Mouse (Mus musculus): Measurements from ENCODE around the gene Mme.

Gene Mme

GRCm38 (mm10) chr3:63241099-63241587 lies at the start of gene Mme:
Gene Mme, plus strand, starts transcription at chr3:63241537.
- DNase-seq (ENCODE audit: low read depth, low spot score) = no peak

DNA sequence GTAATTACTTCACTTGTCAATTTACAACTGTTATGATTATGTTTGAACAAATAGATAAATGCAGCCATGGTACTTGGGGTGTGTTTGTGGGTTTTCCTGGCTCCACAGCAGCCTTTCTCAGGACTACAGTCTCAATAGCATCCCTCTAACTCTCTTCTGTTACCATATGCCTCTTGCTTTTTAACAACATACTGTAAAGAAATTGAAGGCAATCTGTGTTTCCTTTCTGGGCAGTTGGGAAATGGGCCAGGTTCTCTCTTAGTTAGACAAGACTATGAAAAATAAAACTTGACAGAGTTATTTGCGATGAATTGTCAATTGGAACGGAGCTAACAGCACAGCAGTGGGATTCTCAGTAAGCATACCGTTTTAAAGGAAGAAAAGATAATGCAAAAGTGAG lies 44.8 kb upstream of the Mme start:
- DNase-seq (ENCODE audit: low read depth, low spot score) = peak; percentile 51

- no peak for DNase-seq (ENCODE audit: low read depth, low spot score)
Measured at GRCm38 (mm10) chr3:63198026-63198425, 43.3 kb upstream of the Mme start.

GRCm38 (mm10) chr3:63221867-63222591 lies 19.3 kb upstream of the Mme start:
- DNase-seq (ENCODE audit: low read depth, low spot score) = no peak

GRCm38 (mm10) chr3:63223676-63224075 lies 17.7 kb upstream of the Mme start:
- DNase-seq (ENCODE audit: low read depth, low spot score) = no peak

DNA sequence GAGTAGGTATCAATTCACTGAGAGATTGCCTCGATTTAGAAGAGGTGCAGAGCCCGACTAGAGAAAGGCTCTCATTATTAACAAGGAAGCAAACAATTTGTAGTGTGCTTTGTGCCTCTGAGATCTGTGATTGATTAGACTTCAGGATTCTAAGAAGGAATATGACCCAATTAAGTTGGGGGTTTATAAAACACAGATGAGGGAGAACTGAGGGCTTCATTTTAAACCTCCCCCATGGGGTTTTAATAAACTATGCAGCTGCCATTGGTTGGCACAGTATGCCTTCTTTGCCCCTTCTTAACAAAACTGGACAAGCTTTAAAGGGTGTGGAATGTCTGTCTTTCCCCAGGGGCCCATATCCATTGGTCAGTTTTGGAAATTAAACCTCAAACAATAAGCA lies 5.4 kb upstream of the Mme start:
- no peak for DNase-seq (ENCODE audit: low read depth, low spot score)

- DNase-seq (ENCODE audit: low read depth, low spot score) = no peak
Measured at GRCm38 (mm10) chr3:63243721-63244120, 2.4 kb downstream of the Mme start.

- no peak for DNase-seq (ENCODE audit: low read depth, low spot score)
Measured at GRCm38 (mm10) chr3:63272091-63272490, 30.8 kb downstream of the Mme start.

GRCm38 (mm10) chr3:63294316-63294715 lies 53.0 kb downstream of the Mme start:
- DNase-seq (ENCODE audit: low read depth, low spot score) = no peak

DNA sequence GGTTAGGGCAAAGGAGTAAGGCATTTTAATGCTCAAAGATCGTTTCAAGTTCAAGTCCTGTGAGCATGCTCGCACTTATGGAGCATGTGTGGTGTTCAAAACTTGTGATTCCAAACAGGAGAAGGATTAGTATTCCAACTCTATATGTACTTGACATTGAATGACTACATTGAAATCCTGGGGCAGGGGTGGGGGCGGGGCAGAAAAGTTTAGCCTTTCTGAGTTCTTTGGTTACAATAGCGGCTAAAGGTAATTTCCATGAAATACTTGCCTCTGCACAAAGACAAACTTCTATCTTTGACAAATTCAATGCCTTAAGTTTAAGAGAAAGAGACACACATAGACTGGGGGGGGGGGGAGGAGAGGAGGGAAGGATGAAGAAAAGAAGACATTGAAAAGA lies 53.5 kb downstream of the Mme start:
- no peak for DNase-seq (ENCODE audit: low read depth, low spot score)

DNA sequence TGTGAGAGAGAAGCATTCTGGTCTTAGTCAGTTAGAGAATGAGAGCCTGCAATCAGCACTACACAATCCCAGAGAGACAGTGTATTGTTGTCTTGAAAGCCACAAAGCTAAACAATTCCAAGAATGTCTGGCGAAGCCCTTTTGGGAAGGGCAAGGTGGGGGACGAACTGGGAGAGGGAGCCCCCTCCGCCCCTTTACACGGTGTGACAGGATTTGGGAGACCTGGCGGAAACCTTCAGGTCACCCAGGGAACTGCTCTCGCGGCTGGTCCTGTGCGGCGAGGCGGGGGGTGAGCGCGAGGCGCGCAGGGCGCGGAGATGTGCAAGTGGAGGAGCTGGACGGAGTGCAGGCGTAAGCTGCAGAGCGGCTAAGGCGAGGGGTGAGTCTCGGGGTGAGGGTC lies 53.9 kb downstream of the Mme start:
- DNase-seq (ENCODE audit: low read depth, low spot score) = no peak

GRCm38 (mm10) chr3:63295657-63296231 lies 54.4 kb downstream of the Mme start:
- no peak for DNase-seq (ENCODE audit: low read depth, low spot score)

GRCm38 (mm10) chr3:63296411-63296810 lies 55.1 kb downstream of the Mme start:
- no peak for DNase-seq (ENCODE audit: low read depth, low spot score)

GRCm38 (mm10) chr3:63297787-63298186 lies 56.5 kb downstream of the Mme start:
- peak; percentile 52 for DNase-seq (ENCODE audit: low read depth, low spot score)

DNA sequence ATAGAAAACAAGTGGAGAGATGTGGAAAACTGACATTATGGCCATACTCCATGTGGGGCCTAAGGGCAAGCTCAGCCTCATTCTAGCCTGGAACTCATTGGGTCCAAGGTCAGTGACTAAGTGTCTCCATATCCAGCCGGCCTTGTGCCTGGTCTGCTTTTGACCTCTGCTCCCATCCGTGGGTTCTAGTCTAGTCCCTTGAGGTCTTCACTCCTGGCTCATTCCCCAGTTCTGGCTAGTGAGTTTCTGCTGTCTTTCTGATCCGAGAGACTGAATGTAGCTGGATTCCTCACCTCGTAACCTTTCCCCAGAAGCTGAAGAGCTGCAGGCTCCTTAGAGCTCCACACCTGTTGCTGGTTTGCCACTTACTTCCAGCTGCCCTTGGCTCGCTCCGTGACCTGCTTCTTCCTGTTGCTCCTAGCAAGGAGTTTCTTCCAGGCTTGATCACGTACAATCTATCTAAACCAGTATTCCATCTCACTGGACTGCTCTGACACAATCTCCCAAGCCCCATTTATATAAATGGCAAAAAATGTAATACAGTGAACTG lies 73.9 kb downstream of the Mme start:
- no peak for DNase-seq (ENCODE audit: low read depth, low spot score)

DNA sequence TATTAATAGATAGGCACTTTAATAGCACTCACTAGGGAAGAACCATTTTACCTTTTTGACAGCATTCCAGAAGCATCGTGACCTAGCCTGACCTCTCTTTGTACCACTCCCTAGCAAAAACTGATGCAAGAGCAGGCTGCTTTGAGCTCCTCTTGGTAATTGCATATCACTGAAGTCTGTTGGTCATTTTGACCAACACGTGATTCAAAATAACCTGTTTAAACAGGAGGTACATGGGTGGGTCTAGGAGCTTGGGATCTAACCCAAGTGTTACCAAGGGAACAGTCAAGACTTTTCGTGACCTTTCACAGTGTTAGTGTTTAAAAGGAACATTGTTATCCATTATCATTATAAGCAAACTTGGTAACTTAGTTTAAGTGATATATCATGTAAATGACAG lies 76.2 kb downstream of the Mme start:
- DNase-seq (ENCODE audit: low read depth, low spot score) = no peak

DNA sequence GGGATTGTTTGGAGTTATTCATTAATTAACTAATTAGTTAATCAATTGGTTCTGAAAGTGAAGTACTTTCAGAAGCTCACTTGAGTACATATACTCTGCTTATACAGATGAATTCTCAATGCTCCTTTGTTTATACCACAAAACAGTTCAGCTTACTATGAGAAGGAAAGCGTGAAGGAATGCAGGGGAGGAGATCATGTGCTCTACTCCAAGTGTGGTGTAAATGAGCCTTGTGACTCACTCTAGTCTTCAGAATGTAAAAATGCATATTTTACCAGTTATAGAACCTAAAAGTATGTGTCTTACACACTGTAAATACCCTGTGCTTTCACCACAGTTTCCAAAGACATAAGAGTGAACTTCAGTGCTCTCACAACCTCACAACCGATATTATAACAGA lies 84.3 kb downstream of the Mme start:
- no peak for DNase-seq (ENCODE audit: low read depth, low spot score)

- DNase-seq (ENCODE audit: low read depth, low spot score) = no peak
Measured at GRCm38 (mm10) chr3:63340110-63340509, 98.8 kb downstream of the Mme start.

DNA sequence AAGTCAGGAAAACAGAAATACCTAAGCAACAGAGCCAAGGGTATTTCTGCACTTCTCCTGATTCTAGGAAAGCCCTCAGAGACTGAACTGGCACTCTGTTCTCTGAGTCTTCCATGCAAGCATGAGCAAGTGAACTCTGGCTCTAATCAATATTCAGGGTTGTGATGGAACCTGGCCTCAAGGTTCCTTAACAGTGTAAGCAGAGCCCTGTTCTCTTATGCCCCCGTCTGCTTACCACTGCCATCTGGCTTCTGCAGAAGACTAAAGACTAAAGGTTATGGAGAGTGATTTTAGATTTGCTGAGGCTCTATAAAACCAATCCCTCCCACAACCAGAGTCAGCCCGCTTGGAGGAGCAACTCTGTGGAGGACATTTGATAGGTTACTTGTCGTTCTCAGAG lies 99.2 kb downstream of the Mme start:
- no peak for DNase-seq (ENCODE audit: low read depth, low spot score)

GRCm38 (mm10) chr3:63341481-63341880 lies 100.1 kb downstream of the Mme start:
- no peak for DNase-seq (ENCODE audit: low read depth, low spot score)

GRCm38 (mm10) chr3:63344998-63345397 lies 103.7 kb downstream of the Mme start:
- no peak for DNase-seq (ENCODE audit: low read depth, low spot score)

DNA sequence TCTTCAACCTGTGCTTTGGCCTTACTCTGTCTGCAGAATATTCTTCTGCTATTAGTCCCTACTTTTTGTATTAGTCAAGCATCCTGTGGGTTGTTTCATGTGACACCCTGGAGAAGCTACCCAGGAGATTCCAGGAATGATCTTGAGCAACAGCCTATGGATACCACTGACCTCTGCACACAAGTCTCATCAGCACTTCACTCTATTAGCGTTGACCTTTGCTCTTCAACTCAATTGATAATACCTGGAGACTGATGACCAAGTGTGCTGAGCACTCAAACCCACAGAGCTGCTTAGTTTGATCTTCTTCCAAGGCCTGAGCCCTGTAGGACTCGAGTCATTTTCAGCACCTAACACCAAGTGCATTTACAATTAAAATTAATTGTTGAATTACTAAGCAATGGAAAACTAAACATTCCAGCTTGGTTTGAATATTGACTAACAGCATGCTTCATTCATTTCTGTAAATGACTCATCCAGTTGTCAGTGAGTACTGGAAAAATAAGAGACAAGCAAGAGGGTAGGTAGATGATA lies 107.6 kb downstream of the Mme start:
- no peak for DNase-seq (ENCODE audit: low read depth, low spot score)

DNA sequence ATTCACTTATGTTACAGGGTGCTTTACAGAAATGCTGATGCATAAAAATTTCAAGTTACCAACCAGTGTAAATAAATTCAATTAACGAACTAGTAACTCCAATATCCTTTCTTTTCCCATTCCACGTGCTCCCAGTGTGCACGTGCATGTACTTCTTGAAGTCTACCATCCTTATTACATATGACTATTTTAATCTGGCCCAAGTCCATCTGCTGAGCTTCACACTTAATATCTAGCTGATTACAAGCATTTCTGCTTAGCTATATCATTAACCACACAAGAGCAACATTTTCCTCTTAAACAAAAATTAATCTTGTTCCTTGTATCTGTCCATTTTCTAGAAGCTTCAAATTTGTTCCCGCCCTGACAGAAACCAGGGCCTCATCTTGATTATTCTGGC lies 108.9 kb downstream of the Mme start:
- no peak for DNase-seq (ENCODE audit: low read depth, low spot score)
